Mouse (Mus musculus) intestine, embryonic 14.5 days (tissue): ENCODE results near the gene Cir1. TPM values are rescaled to one million over a fixed set of nuclear protein-coding genes. Genes with fewer than 3 reads are reported as not detected.

ENCODE experiments used
- polyA plus RNA-seq: library from polyadenylated mRNA; unstranded; fragments of >200 nt; fragmentation: Nextera tagmentation; extraction: Ambion mirVana; gene quantifications from 2 replicates; pipeline ENCODE4 v1.2.1, GENCODE M21; 2014

Cir1 gene
- polyA plus RNA-seq, 1 experiment from 2014 or later = 22.3 TPM

Other genes starting within 250 kb of the Cir1 start
- gene Ola1, start 93.8 kb downstream of the Cir1 start, polyA plus RNA-seq = 92.0 and 94.6 TPM in 2 replicates
- gene Sp9, start 40.8 kb downstream of the Cir1 start, polyA plus RNA-seq = not detected in 2 replicates
- 12.2 and 12.6 TPM in 2 replicates for gene Scrn3, start 100 bp downstream of the Cir1 start, polyA plus RNA-seq
- 5.0 and 7.1 TPM in 2 replicates for gene Gpr155, start 73.9 kb upstream of the Cir1 start, polyA plus RNA-seq
- 13.6 and 14.4 TPM in 2 replicates for gene Wipf1, start 217.0 kb upstream of the Cir1 start, polyA plus RNA-seq